Mouse (Mus musculus): ENCODE data around the gene Msx1.
"Not testable (repeated sequence)": the region's sequence is repeated elsewhere in the genome, so short reads cannot be mapped to it uniquely, and the experiment has no call there.

Msx1 gene

DNA sequence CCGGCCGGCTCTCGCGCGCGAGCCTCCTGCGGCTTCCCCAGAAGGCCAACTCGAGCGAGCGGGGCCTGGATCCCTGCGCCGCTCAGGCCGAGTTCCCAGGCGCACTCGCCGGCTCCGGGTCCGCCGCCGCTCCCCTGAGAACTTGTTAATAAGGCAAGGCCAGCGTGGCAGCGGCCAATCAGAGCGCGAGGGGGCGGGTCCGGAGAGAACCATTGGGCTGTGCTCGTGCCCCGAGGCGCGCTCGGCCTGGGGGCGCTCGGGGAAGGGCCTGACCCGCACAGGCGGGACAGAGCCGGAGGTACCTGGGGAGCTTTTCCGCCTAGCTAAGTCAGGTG is at the start of gene Msx1:
TSS of gene Msx1 (minus strand) at position 123 of the 335 bp plus-strand sequence.
- DNase-seq (ENCODE audit: low read depth, low spot score), result no peak

DNA sequence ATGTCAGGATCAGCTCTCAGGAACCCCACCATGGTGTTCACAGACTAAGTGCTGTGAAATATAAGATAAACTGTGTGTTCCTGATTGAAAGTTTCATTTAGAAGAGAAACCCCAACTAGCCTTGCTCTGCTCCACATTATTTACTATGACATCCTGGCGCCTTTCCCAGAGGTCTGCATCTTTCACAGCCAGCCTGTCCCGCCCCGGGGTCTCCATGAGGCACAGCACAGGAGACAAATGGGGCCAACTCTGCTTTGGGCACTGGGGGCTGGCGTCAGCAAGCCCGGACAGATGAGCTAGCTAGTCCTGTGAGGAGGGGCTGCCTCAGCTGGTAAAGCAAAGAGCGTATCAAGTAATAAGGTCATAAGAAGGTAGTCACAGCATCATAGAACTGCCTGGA is 41.1 kb upstream of the Msx1 start:
- no peak for DNase-seq (ENCODE audit: low read depth, low spot score)

DNA sequence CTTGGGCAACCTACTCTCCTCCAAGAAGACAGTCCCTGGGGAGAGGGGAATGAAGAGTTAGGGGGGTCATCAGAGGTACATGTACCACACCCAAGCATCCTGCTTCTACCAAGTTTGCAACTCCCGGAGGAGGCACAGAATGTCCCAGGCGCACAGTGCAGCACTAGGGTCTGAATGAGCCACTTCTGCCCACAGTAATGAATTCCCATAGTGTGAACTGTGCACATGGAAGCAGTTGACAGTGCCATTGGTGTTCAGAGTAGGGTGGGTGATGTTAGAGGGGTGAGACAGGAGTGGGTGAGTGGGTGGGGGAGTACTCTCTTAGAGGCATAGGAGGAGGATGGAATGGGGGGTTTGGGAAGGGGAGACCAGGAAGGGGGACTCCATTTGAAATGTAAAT is 39.9 kb upstream of the Msx1 start:
- DNase-seq (ENCODE audit: low read depth, low spot score), result no peak

DNA sequence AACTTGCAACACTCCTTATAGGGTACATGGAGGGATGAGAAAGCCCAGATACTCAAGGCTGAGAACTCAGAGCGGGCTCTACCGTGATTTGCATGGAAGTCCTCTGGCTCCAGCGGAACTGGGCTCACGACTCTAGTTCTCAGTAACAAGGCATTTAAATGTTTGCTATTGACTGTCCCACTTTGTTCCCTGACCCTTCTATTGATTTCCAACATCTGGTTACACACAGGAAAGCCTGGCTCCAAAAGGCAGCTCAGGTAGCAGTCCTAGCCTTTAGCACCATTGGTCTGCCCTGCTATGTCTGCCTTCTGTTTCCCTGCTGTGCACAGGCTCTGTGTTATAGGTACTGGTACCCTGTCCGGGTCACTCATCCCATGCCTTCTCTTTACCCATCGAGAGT is 36.5 kb upstream of the Msx1 start:
- no peak for DNase-seq (ENCODE audit: low read depth, low spot score)

DNA sequence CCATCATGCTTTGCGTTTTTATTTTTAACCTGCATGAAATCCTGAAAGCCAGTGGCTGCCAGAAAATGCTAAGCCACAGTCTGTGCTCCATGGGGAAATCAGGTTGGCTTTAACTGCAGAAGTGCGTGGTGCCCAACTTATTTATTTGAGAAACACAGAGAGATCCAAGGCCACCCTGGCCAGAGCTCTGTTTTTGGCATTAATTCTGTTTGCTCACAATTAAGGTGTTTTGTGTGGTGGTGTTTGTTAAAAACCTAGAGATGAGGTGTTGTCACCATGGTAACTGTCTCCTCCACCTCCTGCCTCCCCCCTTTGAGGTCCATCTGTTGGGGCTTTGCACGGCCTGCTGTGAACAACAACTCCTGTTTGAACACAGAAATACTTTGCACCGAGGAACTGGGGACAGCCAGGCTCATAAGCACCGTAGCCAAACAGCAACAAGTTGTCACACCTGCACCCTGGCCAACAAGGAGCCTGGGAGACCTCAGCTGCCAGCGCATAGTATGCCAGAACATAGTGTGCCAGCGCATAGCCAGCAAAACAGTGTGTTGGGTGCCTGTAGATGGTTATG is 35.9 kb upstream of the Msx1 start:
- no peak for DNase-seq (ENCODE audit: low read depth, low spot score)

DNA sequence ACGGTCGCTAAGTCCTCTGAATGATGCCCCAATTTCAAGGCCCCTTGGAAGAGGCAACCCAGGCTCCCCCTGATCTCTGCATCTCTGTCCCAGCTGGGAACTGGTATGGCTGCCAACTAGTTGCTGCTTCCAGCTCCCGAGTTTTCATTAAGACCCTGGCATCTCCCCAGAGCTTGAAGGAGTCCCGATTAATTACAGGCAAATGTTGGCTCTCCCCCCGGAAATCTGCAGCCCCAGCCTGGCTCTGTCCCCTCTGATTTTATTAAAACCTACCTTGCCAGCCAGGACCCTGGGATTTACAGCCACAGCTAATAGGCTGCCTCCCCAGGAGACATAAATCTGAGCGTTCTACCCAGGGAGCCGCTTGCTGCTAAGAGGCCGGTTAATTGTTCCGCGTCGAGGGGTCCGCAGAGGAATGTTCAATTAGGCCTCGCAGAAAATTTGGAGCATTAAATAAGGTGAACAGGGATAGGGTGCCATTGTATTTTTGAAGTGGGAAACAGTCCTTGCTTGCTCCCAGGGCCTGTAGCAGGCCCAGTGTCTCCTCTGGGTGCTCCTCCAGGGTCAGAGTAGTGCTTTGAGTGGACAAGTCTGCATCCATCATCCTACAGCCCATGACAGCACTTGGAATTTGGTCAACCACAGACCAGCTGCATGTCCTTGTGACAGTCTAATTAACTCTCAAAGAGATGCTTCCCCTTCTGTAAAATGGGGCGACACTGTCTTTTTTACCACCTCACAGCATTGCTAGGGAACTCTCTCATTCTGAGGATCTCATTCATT is 33.6 kb upstream of the Msx1 start:
- DNase-seq (ENCODE audit: low read depth, low spot score), result no peak

DNA sequence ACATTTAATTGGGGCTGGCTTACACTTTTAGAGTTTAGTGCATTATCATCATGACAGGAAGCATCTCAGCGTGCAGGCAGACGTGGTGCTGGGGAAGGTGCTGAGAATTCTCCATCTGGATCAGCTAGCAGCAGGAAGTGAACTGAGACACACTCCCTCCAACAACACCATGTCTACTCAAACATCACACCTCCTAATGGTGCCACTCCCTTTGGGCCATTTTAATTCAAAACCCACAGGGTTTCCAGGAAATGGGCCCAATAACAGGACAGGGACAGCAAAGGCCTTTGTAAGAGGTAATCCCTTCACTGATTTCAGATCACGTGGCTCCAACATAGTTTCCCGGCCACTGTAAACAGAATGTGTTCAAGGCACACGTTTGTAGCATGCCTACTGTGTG is 31.7 kb upstream of the Msx1 start:
- DNase-seq (ENCODE audit: low read depth, low spot score), result no peak

DNA sequence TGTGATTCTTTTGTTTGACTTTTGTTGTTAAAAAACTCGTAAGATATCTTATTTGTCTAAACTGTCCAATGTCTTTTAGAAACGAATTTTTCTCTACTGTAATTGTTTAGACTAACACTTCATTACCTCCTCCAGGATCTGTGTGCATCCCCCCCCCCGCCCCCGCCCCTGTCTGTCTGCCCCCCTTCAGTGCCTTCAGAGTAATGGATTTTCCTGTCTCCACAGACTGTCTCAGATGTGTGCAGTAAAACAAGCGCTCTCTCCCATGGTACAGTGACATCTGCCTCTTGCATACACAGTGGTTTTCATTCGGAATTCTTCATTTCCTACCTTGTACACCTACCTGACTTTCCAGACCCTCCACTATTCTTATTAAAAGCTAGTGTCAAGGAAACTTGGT is 29.9 kb upstream of the Msx1 start:
- no peak for DNase-seq (ENCODE audit: low read depth, low spot score)

DNA sequence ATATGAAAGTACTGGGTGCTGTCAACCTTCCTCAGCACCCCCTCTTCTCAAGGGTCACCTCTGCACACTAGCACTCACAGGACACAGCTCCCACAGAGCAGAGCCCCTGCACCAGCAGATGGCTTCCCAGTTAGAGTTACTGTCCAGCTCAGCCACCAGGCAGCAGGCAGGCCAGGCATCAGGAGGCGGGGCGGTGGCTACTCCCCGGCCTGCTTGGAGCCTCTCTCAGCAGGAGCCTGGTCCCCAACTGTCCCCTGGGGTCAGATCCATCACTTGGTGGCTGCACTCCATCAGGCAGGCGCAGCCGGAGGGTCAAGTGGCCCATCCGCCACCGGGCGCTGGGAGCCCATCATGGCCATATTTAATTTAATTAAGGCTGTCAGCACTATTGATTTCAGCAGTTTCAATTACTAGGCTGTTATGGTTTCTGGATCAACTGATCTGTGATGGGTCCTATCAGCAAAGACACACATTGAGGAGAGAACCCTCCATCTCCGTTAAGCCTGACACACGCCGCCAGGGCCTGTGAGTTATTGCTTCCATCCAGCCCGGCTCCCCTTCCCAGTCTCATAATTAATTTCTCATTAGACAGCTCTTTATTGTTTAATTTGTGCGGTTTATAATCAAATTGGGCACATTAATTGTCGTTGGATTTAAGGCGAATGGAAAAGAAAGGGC is 27.1 kb upstream of the Msx1 start:
- DNase-seq (ENCODE audit: low read depth, low spot score), result no peak

DNA sequence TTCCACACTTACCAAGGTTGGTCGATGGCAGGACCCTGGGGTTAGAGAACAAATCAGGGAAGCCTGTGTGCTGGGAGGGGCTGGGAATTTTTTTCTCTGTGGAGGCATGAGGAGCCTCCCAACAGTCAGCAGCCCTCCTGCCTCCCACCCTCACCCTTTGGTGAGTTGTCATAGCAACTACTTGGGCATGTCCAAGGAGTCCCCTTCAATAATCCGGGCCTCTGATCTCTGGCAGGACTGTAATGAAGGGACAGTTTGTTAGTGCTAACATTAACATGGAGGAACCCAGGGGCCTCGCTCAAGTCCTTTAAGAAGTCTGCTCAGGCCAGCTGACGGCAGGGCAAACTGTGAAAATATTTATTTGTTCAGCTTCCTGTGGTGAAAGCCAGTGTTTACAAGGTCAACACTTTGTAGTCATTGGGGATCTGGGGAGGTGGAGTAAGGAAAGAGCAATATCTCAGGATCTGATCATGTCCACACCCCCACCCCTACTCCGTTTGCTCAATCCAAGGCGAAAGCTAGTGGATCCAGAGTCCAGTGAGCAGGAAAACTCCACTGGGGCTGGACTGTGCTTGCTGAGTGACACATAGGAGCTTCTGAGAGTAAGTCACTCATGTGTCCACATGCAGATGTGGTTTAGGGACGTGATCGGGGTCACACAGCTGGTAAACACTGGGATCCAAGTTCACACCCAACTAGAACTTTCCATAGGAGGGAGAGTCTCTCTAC is 24.8 kb upstream of the Msx1 start:
- DNase-seq (ENCODE audit: low read depth, low spot score), result no peak

DNA sequence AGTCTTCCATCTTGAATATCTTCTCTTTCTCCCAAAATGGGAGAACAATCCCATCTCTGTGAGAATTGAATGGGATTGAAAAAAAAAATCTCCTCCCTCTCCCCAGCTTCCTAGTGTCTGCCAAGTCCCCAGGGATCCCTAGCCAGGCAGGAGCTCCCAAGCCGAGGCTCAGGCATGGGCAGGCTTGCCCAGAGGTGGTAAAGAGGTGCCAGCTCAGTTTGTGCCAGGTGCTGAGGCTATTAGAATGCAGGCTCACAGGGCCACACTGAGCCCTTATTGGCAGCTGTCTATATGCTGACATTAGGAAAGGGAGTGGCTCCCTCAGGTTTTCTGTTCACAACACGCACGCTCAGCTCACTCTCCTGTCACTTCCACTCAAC is 11.9 kb upstream of the Msx1 start:
- no peak for DNase-seq (ENCODE audit: low read depth, low spot score)

DNA sequence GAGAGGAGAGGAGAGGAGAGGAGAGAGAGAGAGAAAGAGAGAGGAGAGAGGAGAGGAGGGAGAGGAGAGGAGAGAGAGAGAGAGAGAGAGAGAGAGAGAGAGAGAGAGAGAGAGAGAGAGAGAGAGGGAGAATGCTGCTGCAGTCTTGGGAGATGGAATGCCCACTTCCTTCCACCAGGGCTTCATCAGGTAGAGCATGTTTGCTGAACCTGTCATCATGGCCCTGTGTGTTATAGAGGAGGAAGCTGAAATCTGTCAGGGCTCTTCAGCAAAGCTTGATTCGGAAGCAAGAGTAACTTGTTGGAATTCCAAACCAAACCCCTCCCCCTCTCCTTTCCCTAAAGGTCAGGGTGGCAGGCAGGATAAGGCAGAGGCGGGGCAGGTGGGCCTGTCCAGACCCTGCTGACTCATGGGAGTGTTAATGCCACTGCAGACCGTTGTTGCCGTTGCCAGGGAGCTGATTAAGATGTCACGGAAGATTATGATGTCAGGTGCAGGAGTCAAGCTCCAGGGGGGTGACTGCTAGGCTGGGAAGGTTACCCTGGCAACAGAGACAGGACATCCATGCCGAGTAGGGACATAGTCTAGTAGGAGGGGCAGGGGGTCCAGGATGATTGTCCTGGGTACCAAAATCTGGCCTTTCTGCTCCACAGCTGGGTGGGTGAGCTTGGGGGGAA is 11.3 kb upstream of the Msx1 start:
- no peak for DNase-seq (ENCODE audit: low read depth, low spot score)

DNA sequence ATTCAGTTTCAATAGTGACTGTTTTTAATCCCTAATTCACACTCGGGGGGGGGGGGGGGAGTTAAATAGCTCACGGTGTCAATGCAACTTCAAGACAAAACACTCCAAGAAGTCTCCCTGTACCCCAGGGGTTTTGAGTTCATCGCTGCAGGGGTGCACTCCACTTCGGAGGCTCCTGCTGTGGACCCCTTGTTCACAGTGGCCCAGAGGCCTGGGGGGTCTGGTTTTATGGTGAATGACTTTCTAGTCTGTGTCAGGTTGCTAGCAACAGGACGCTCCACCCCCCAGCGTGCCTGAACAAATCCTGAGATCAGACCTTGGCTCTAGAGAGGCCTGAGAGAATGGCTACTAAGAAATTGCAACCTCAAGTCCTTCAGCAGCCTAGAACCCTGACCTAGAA is 8.4 kb upstream of the Msx1 start:
- DNase-seq (ENCODE audit: low read depth, low spot score), result no peak

DNA sequence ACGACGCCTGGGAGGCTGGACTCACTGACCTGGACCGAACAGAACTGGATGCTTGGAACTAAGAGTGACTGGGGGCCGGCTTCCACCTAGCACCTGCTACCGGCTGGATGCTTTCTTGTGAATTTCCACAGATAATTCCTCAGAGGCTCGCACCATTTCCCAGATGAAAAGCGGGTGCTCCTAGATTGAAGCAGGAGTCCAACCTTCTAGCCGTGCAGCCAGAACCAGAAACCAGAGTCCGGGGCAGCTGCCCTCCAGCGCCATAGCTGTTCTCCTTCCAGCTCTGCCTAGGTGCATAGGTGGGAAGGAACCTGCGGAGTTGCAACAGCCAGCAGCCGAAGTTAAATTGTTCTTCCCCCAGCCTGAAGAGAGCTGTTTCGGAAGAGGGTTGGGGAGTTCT is 7.6 kb upstream of the Msx1 start:
- DNase-seq (ENCODE audit: low read depth, low spot score), result no peak

DNA sequence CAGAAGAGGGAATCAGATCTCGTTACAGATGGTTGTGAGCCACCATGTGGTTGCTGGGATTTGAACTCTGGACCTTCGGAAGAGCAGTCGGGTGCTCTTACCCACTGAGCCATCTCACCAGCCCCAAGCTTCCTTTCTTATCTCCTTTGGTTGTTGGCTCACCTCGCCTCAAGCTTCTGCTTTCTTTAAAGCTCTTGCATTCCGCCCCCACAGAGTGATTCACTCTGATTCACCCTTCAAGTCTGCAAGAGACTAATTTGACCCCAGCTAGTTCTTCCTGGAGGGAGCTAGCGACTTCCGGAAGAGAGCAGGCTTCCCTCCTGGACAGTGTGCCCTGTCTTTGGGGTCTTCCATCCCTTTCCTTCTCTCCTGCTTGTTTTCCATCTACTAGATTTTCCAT is 6.1 kb upstream of the Msx1 start:
- DNase-seq (ENCODE audit: low read depth, low spot score), result not testable (repeated sequence)

DNA sequence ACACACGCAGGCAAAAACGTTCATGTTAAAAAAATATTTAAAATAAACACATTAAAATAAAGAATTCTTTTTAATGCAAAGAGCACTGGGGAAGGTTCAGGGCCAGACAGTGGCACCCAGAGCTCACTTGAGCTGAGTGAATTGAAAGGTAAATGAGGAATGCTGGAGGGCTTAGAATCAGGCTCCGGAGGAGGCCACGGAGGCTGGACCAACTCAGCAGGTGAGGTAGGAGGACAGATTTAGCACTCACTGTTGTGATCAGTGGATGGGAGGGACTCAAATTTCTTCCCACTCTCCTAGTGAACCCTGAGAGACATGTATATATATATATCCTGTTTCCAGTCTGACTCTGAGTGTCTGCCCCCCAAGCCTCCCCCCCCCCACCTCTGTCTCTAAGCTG is 5.5 kb upstream of the Msx1 start:
- DNase-seq (ENCODE audit: low read depth, low spot score), result no peak

DNA sequence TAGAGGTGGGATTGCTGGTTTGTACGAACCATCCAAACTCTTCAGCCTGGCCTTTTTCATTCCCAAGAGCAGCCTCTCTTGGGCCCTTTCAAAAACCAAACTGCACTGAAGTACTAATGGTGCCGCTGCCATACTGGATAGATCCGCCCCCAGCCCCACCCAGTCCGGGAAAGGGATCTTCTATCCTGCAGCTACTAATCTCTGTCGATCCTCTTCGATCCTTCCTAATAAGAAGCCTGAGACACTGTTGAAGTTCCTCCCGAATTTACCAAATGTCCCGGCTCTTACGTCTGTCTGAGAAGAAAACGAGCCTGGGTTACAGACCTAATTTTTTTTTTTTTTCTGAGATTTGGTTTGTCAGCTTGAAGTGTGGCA is 4.9 kb upstream of the Msx1 start:
- no peak for DNase-seq (ENCODE audit: low read depth, low spot score)

DNA sequence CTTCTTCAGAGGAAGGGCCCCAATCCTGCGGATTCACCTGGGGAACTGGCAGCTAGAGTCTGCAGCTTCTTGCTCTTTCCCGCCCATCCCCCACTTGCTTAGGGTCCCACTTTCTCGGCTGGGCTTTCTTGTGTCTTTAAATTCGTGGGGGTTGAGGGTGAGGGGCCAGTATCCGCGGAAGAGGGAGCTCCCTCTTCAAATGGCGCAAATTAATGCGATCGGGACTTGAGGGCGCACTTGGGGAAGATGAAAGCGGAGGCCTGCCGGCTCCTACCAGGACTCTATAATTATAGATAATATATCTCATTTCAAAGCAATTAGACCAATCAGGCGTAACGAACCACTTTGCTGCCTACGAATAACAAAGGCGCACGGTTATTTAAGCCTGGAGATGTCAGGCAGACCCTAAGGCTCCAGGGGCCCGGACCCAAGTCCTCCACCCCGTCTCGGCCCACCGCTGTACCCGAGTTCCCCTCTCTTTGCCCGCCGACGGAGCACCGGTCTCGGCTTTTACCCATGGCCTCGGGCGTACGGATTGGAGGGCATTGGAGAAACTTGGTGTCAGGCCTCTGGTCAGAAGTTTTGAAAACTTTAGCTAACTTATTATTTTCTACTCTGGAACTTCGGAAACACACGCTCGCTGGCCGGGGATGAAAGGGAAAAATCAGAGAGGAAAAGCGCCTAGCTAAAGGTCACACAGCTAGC is 4.4 kb upstream of the Msx1 start:
- DNase-seq (ENCODE audit: low read depth, low spot score), result no peak

DNA sequence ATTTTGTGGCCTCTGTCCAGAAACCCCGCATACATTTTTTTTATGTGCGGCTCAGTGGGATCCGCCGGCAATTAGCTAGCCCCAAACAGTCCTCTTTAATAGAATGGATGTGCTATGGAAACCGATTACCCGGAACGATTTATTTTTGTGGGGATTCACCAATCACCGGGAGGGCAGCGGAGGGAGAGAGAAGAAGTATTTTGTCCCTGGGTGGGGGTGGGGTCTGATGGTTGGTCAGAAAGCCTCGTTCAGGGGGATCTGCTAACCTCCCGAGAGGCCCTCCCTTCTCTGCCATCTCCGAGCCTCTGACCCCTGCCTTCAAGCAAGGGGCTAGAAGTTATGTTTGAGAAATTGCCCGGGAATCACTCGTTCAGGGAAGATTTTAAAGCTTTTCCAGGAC is 3.6 kb upstream of the Msx1 start:
- DNase-seq (ENCODE audit: low read depth, low spot score), result no peak

DNA sequence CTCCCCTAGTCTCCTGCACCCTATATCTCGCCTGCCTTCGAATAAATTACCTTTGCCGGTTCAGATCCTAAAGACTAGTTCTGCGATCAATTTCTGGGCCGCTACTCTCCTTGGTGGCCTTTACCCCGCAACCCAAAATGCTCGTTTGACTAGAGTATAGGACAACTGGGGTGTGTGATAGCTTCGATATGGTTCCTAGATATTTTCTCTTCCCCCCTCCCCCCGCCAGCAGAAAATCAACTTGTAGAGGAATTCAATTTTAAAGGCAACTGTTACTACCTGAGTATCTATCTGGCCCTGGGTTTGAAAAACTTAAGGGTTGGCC is 3.2 kb upstream of the Msx1 start:
- no peak for DNase-seq (ENCODE audit: low read depth, low spot score)

DNA sequence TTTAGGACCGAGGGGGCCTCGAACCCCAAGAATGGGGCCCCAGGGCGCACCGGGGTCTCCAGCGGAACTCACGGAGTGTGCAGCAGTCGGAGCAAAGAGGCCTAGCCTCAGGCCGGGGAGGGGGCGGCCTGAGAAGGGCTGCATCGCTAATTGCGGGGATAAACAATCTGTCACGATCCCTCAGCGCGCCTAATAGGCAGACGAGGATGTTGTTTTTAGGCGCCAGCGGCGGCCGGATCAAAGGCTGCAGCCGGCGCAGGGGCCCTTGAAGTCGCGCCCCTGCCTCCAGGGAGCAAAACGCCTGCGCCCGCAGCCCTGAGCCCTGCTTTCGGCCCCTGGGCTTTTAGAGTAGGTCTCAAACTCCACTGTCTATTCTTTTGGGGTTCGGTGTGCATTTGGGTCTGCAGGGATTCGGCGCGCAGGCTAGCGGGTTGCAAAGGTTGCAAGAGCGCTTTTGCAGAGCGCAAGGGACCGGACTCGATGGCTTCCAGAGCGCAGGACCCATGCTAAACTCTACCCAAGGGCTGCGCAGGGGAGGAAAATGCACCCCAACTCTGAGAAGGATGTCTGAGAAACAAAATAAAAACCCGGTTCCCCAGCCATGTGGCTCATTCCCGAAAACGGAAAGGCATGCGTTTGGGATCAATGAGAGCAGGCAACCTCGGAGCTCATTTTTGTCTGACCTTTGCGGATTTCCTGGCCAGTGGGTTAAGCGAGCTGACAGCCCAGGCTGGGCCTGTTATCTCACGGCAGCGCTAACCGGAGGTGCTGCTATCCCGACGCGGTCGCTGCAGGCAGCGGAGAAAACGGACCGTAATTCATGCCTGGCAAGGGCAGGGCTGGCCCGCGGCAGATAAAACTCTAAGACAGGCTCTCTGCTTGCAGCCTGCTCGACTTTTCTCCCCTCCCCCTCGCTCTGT is 2.6 kb upstream of the Msx1 start:
- no peak for DNase-seq (ENCODE audit: low read depth, low spot score)
